Mouse (Mus musculus) kidney, postnatal 0 days (tissue): ENCODE measurements at regions not wholly inside any gene's neighbourhood (a gene's known extent, or its start where the extent isn't known, plus 50 kb on each side); places are given as distances from the start of the nearest gene placed in this dataset.

Source experiments
- ATAC-seq: fragments of 200-750 bp; cut with Nextera tagmentation; replicated peaks from 2 replicates; pipeline ENCODE4 v1.8.0; 2017; ENCODE audit warnings: low read depth, moderate number of reproducible peaks, moderate TSS enrichment, moderate library complexity; ENCODE audit not compliant: low FRiP score
- DNase-seq: peaks from one replicate; pipeline ENCODE4 v3.0.0-alpha.2; 2016; ENCODE audit warnings: low spot score
- H3K27ac ChIP-seq: fragments of 300-500 bp; sonication (generic); 2 replicates; pipeline ENCODE4 v1.5.1; 2014; ENCODE audit warnings: mild to moderate bottlenecking
- H3K27me3 ChIP-seq: fragments of 300-500 bp; sonication (generic); 2 replicates; pipeline ENCODE4 v1.6.1; 2014; ENCODE audit warnings: low read length, mixed read lengths; ENCODE audit not compliant: insufficient read depth
- H3K36me3 ChIP-seq: fragments of 300-500 bp; sonication (generic); 2 replicates; pipeline ENCODE4 v1.6.1; 2014; ENCODE audit warnings: low read length, mixed read lengths; ENCODE audit not compliant: insufficient read depth
- H3K4me1 ChIP-seq: fragments of 300-500 bp; sonication (generic); replicated peaks from 2 replicates; pipeline ENCODE4 v1.6.1; 2014; ENCODE audit warnings: antibody characterized with exemption, low read length, mixed read lengths; ENCODE audit not compliant: insufficient read depth
- H3K4me2 ChIP-seq: fragments of 300-500 bp; sonication (generic); 2 replicates; pipeline ENCODE4 v1.6.1; 2014; ENCODE audit warnings: mild to moderate bottlenecking, low read length, moderate library complexity, mixed read lengths
- H3K4me3 ChIP-seq: fragments of 300-500 bp; sonication (generic); replicated peaks from 2 replicates; pipeline ENCODE4 v1.5.1; 2014; ENCODE audit warnings: low read depth, low read length
- H3K9ac ChIP-seq: fragments of 300-500 bp; sonication (generic); 2 replicates; pipeline ENCODE4 v1.6.1; 2014; ENCODE audit warnings: low read depth, low read length
- H3K9me3 ChIP-seq: fragments of 300-500 bp; sonication (generic); replicated peaks from 2 replicates; pipeline ENCODE4 v1.6.1; 2016; ENCODE audit warnings: low read length, inconsistent platforms, mixed read lengths
- CTCF ChIP-seq: IDR thresholded peaks from 2 replicates; pipeline ENCODE4 v1.5.1; 2016; ENCODE audit warnings: antibody characterized with exemption, low read depth, mild to moderate bottlenecking, moderate library complexity
- WGBS: fragments of 180-500 bp; shearing (Covaris S2); extraction: QIAGEN DNeasy Blood & Tissue Kit; methylation state at CpG from one replicate; pipeline ENCODE4 v1.1.7; 2014; 5-methylcytosine and 5-hydroxymethylcytosine counted together

GRCm38 (mm10) chr1:71947506-71947905 is 264.6 kb downstream of the Mreg start:
- Histone ChIP-seq H3K9me3 (no peaks in the 10 kb centered on the region), H3K27me3 (no peaks in the 10 kb centered on the region), H3K4me2 (no peak overlapping the region), H3K27ac (no peak overlapping the region), H3K4me3 (no peak overlapping the region), H3K36me3 (no peaks in the 10 kb centered on the region), H3K9ac (no peak overlapping the region), H3K4me1 (no peaks in the 10 kb centered on the region)
- 61% methylated on average over 2 of the region's 2 CpGs for WGBS
- DNase-seq (peak; percentile 79), ATAC-seq (no peak)
- TF ChIP-seq CTCF, result no peak

GRCm38 (mm10) chr1:71946911-71947310 is 265.2 kb downstream of the Mreg start:
- Histone ChIP-seq H3K4me2 (no peak overlapping the region), H3K9me3 (no peaks in the 10 kb centered on the region), H3K36me3 (no peaks in the 10 kb centered on the region), H3K4me1 (no peaks in the 10 kb centered on the region), H3K4me3 (no peak overlapping the region), H3K27ac (no peak overlapping the region), H3K9ac (no peak overlapping the region), H3K27me3 (no peaks in the 10 kb centered on the region)
- 45% methylated on average over 2 of the region's 2 CpGs for WGBS
- ATAC-seq, result no peak
- TF ChIP-seq CTCF, result no peak
- DNase-seq, result no peak

GRCm38 (mm10) chr1:71945070-71945469 is 267.0 kb downstream of the Mreg start:
- no peak overlapping the region for H3K27ac ChIP-seq
- no peak overlapping the region for H3K4me2 ChIP-seq
- no peak overlapping the region for H3K9ac ChIP-seq
- no peak for TF ChIP-seq CTCF
- no peaks in the 10 kb centered on the region for H3K4me1 ChIP-seq
- WGBS, result 87% methylated on average over 6 of the region's 6 CpGs
- H3K4me3 ChIP-seq, result no peak overlapping the region
- H3K36me3 ChIP-seq, result no peaks in the 10 kb centered on the region
- ATAC-seq (no peak), DNase-seq (no peak)
- no peaks in the 10 kb centered on the region for H3K27me3 ChIP-seq
- H3K9me3 ChIP-seq, result no peaks in the 10 kb centered on the region

GRCm38 (mm10) chr1:71944531-71944930 is 267.6 kb downstream of the Mreg start:
- no peak for ATAC-seq
- H3K4me1 ChIP-seq, result no peaks in the 10 kb centered on the region
- H3K9ac ChIP-seq, result no peak overlapping the region
- no peak overlapping the region for H3K4me2 ChIP-seq
- H3K9me3 ChIP-seq, result no peaks in the 10 kb centered on the region
- no peak for DNase-seq
- no peak overlapping the region for H3K27ac ChIP-seq
- no peak overlapping the region for H3K4me3 ChIP-seq
- H3K36me3 ChIP-seq, result no peaks in the 10 kb centered on the region
- H3K27me3 ChIP-seq, result no peaks in the 10 kb centered on the region
- 67% methylated on average over 3 of the region's 3 CpGs for WGBS
- no peak for TF ChIP-seq CTCF

GRCm38 (mm10) chr1:71942145-71942544 is 270.0 kb downstream of the Mreg start:
- no peaks in the 10 kb centered on the region for H3K36me3 ChIP-seq
- no peak overlapping the region for H3K4me2 ChIP-seq
- TF ChIP-seq CTCF, result no peak
- no peaks in the 10 kb centered on the region for H3K27me3 ChIP-seq
- H3K9ac ChIP-seq, result no peak overlapping the region
- ATAC-seq, result no peak
- peak; percentile 60 for DNase-seq
- H3K4me3 ChIP-seq, result no peak overlapping the region
- no peak overlapping the region for H3K27ac ChIP-seq
- peaks cover 8% of the 10 kb centered on the region; the same call in 1 of the 2 replicates for H3K4me1 ChIP-seq
- H3K9me3 ChIP-seq, result no peaks in the 10 kb centered on the region

GRCm38 (mm10) chr1:71941688-71942087 is 270.4 kb downstream of the Mreg start:
- no peak for TF ChIP-seq CTCF
- Histone ChIP-seq H3K36me3 (no peaks in the 10 kb centered on the region), H3K4me2 (no peak overlapping the region), H3K9me3 (no peaks in the 10 kb centered on the region), H3K27ac (no peak overlapping the region), H3K4me3 (no peak overlapping the region), H3K9ac (no peak overlapping the region), H3K27me3 (no peaks in the 10 kb centered on the region), H3K4me1 (peaks cover 8% of the 10 kb centered on the region; the same call in 1 of the 2 replicates)
- ATAC-seq (no peak), DNase-seq (no peak)
- 37% methylated on average over 4 of the region's 4 CpGs for WGBS

GRCm38 (mm10) chr1:71940900-71941299 is 271.2 kb downstream of the Mreg start:
- Histone ChIP-seq H3K4me1 (peaks cover 11% of the 10 kb centered on the region; the same call in 1 of the 2 replicates), H3K27ac (no peak overlapping the region), H3K9me3 (no peaks in the 10 kb centered on the region), H3K36me3 (no peaks in the 10 kb centered on the region), H3K9ac (no peak overlapping the region), H3K4me3 (no peak overlapping the region), H3K4me2 (no peak overlapping the region), H3K27me3 (no peaks in the 10 kb centered on the region)
- DNase-seq (no peak), ATAC-seq (no peak)
- WGBS, result 32% methylated on average over 4 of the region's 4 CpGs
- TF ChIP-seq CTCF, result no peak
